Mouse (Mus musculus): ENCODE data around the gene Nsun2. TPM values are rescaled to one million over a fixed set of nuclear protein-coding genes. Genes with fewer than 3 reads are reported as not detected.

Nsun2 gene
- polyA plus RNA-seq, 1 experiment from 2014 or later = 67.9 TPM

GRCm38 (mm10) chr13:69645694-69646423 lies 112.3 kb downstream of the Nsun2 start:
- Histone ChIP-seq H3K27ac (ENCODE audit: low read length) (peak overlapping the region; percentile 22; the same call in 1 of the 2 replicates), H3K4me2 (ENCODE audit: low read length) (no peak overlapping the region), H3K27me3 (ENCODE audit: control insufficient read depth, insufficient read depth, low read depth, low read length) (no peaks in the 10 kb centered on the region), H3K4me1 (ENCODE audit: control insufficient read depth, insufficient read depth, low read length) (no peaks in the 10 kb centered on the region; the same call in 1 of the 2 replicates), H3K4me3 (ENCODE audit: low read depth, low read length) (no peak overlapping the region), H3K9ac (ENCODE audit: low read depth, low read length) (no peak overlapping the region), H3K36me3 (ENCODE audit: control insufficient read depth, insufficient read depth, low read length) (no peaks in the 10 kb centered on the region), H3K9me3 (replicated peaks; ENCODE audit: control insufficient read depth, low read length, poor library complexity, severe bottlenecking) (no peaks in the 10 kb centered on the region)
- no peak for ATAC-seq
- WGBS = 66% methylated on average over 13 of the region's 13 CpGs

- Histone ChIP-seq H3K27ac (ENCODE audit: low read length) (no peak overlapping the region), H3K9ac (ENCODE audit: low read depth, low read length) (no peak overlapping the region), H3K36me3 (ENCODE audit: control insufficient read depth, insufficient read depth, low read length) (no peaks in the 10 kb centered on the region), H3K9me3 (replicated peaks; ENCODE audit: control insufficient read depth, low read length, poor library complexity, severe bottlenecking) (no peaks in the 10 kb centered on the region), H3K4me1 (ENCODE audit: control insufficient read depth, insufficient read depth, low read length) (no peaks in the 10 kb centered on the region; the same call in 1 of the 2 replicates), H3K4me3 (ENCODE audit: low read depth, low read length) (no peak overlapping the region), H3K27me3 (ENCODE audit: control insufficient read depth, insufficient read depth, low read depth, low read length) (no peaks in the 10 kb centered on the region), H3K4me2 (ENCODE audit: low read length) (no peak overlapping the region)
- WGBS = 80% methylated on average over 9 of the region's 9 CpGs
- ATAC-seq = no peak
Measured at GRCm38 (mm10) chr13:69646481-69646880, 112.9 kb downstream of the Nsun2 start.

GRCm38 (mm10) chr13:69654508-69654907 lies 121.0 kb downstream of the Nsun2 start:
- Histone ChIP-seq H3K9me3 (replicated peaks; ENCODE audit: control insufficient read depth, low read length, poor library complexity, severe bottlenecking) (no peaks in the 10 kb centered on the region), H3K27ac (ENCODE audit: low read length) (no peak overlapping the region), H3K9ac (ENCODE audit: low read depth, low read length) (no peak overlapping the region), H3K36me3 (ENCODE audit: control insufficient read depth, insufficient read depth, low read length) (no peaks in the 10 kb centered on the region), H3K27me3 (ENCODE audit: control insufficient read depth, insufficient read depth, low read depth, low read length) (no peaks in the 10 kb centered on the region), H3K4me3 (ENCODE audit: low read depth, low read length) (no peak overlapping the region), H3K4me2 (ENCODE audit: low read length) (no peak overlapping the region), H3K4me1 (ENCODE audit: control insufficient read depth, insufficient read depth, low read length) (no peaks in the 10 kb centered on the region)
- ATAC-seq = no peak
- 79% methylated on average over 3 of the region's 3 CpGs for WGBS

GRCm38 (mm10) chr13:69672121-69672520 lies 138.6 kb downstream of the Nsun2 start:
- Histone ChIP-seq H3K9ac (ENCODE audit: low read depth, low read length) (no peak overlapping the region), H3K36me3 (ENCODE audit: control insufficient read depth, insufficient read depth, low read length) (no peaks in the 10 kb centered on the region), H3K4me1 (ENCODE audit: control insufficient read depth, insufficient read depth, low read length) (no peaks in the 10 kb centered on the region), H3K9me3 (replicated peaks; ENCODE audit: control insufficient read depth, low read length, poor library complexity, severe bottlenecking) (no peaks in the 10 kb centered on the region), H3K27me3 (ENCODE audit: control insufficient read depth, insufficient read depth, low read depth, low read length) (no peaks in the 10 kb centered on the region), H3K27ac (ENCODE audit: low read length) (no peak overlapping the region), H3K4me2 (ENCODE audit: low read length) (no peak overlapping the region), H3K4me3 (ENCODE audit: low read depth, low read length) (no peak overlapping the region)
- WGBS = 86% methylated on average over 5 of the region's 5 CpGs
- ATAC-seq = no peak

GRCm38 (mm10) chr13:69672565-69672964 lies 139.0 kb downstream of the Nsun2 start:
- no peak for ATAC-seq
- 90% methylated on average over 10 of the region's 10 CpGs for WGBS
- Histone ChIP-seq H3K9me3 (replicated peaks; ENCODE audit: control insufficient read depth, low read length, poor library complexity, severe bottlenecking) (no peaks in the 10 kb centered on the region), H3K27ac (ENCODE audit: low read length) (no peak overlapping the region), H3K4me1 (ENCODE audit: control insufficient read depth, insufficient read depth, low read length) (no peaks in the 10 kb centered on the region), H3K9ac (ENCODE audit: low read depth, low read length) (no peak overlapping the region), H3K4me2 (ENCODE audit: low read length) (no peak overlapping the region), H3K27me3 (ENCODE audit: control insufficient read depth, insufficient read depth, low read depth, low read length) (no peaks in the 10 kb centered on the region), H3K4me3 (ENCODE audit: low read depth, low read length) (no peak overlapping the region), H3K36me3 (ENCODE audit: control insufficient read depth, insufficient read depth, low read length) (no peaks in the 10 kb centered on the region)

- Histone ChIP-seq H3K9ac (ENCODE audit: low read depth, low read length) (no peak overlapping the region), H3K4me3 (ENCODE audit: low read depth, low read length) (no peak overlapping the region), H3K36me3 (ENCODE audit: control insufficient read depth, insufficient read depth, low read length) (no peaks in the 10 kb centered on the region), H3K9me3 (replicated peaks; ENCODE audit: control insufficient read depth, low read length, poor library complexity, severe bottlenecking) (no peaks in the 10 kb centered on the region), H3K4me2 (ENCODE audit: low read length) (no peak overlapping the region), H3K27ac (ENCODE audit: low read length) (no peak overlapping the region), H3K4me1 (ENCODE audit: control insufficient read depth, insufficient read depth, low read length) (no peaks in the 10 kb centered on the region), H3K27me3 (ENCODE audit: control insufficient read depth, insufficient read depth, low read depth, low read length) (no peaks in the 10 kb centered on the region)
- ATAC-seq = no peak
- WGBS = 81% methylated on average over 5 of the region's 5 CpGs
Measured at GRCm38 (mm10) chr13:69673197-69673920, 139.8 kb downstream of the Nsun2 start.

- Histone ChIP-seq H3K4me3 (ENCODE audit: low read depth, low read length) (no peak overlapping the region), H3K27me3 (ENCODE audit: control insufficient read depth, insufficient read depth, low read depth, low read length) (no peaks in the 10 kb centered on the region), H3K4me2 (ENCODE audit: low read length) (no peak overlapping the region), H3K9me3 (replicated peaks; ENCODE audit: control insufficient read depth, low read length, poor library complexity, severe bottlenecking) (no peaks in the 10 kb centered on the region), H3K9ac (ENCODE audit: low read depth, low read length) (no peak overlapping the region), H3K27ac (ENCODE audit: low read length) (no peak overlapping the region), H3K36me3 (ENCODE audit: control insufficient read depth, insufficient read depth, low read length) (no peaks in the 10 kb centered on the region), H3K4me1 (ENCODE audit: control insufficient read depth, insufficient read depth, low read length) (no peaks in the 10 kb centered on the region)
- no peak for ATAC-seq
- WGBS = 69% methylated on average over 10 of the region's 10 CpGs
Measured at GRCm38 (mm10) chr13:69673921-69674618, 140.5 kb downstream of the Nsun2 start.

Data from midbrain, embryonic 16.5 days (tissue).